Mouse (Mus musculus): ENCODE measurements around the gene Xylt2.

The Xylt2 gene

GRCm38 (mm10) chr11:94644461-94645219 lies 32.7 kb downstream of the Xylt2 start:
- CTCF ChIA-PET: interaction anchor here in 1 of 4 experiments (0.7 kb wide), 1 partner anchor 15 kb away, joined by 3 read pairs; the partner anchor contains the start of gene Lrrc59
- POLR2A ChIA-PET: interaction anchor here in 3 of 4 experiments (0.6 to 12.7 kb wide), 9 partner anchors 9 to 41 kb away, joined by 3 to 179 read pairs (median 10); partner anchors contain the start of genes Eme1 (in 2 of the 3), Lrrc59 (in 2 of the 3) and Mrpl27 (in 2 of the 3)

DNA sequence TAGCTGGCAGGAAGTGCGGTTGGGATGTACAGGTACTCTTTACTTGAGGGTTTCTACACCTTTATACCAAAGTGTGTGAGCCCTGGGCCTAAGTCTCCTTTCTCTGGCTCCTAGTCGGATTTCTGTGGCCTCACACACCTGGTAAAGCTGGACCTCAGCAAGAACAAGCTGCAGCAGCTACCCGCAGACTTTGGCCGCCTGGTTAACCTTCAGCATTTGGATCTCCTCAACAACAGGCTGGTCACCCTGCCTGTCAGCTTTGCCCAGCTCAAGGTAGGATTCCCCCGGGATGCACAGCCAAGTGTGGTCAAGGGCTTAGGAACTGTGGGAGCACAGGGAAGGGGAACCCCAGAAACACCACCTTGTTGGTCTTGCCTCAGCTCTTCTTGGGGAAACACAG lies 42.9 kb downstream of the Xylt2 start:
- ChIA-PET CTCF (interaction anchor here in 3 of 4 experiments (0.6 to 2.4 kb wide), 3 partner anchors 9 to 1020 kb away, joined by 3 to 15 read pairs (median 4); no protein-coding TSS in a partner anchor), POLR2A (interaction anchor here in 3 of 4 experiments (0.7 to 8.6 kb wide), 15 partner anchors 9 to 423 kb away, joined by 3 to 179 read pairs (median 6); partner anchors contain the start of genes Eme1 (in 2 of the 3), Mrpl27 (in 2 of the 3), Tob1 (in 1 of the 3) and Xylt2 (in 1 of the 3))

DNA sequence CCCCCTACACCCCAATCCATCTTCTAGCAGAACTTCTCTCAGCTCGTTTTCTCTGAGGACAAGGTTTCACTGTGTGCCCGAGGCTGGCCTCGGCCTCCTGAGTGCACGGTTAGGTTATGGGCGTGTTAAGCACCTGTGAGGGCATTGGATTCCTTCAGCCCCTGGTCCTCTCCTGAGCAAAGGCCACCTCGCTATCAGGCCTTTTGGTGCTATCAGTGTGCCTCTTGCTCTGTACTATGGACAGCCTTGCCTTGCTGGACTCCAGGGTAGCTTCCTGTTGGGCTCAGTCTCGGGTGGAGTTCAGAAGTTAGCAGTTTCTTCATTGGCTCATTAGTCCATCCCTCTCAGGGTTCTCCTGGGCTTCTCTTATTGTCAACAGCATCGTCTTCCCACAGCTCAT lies 44.3 kb downstream of the Xylt2 start:
- POLR2A ChIA-PET: interaction anchor here in 2 of 4 experiments (0.5 to 8.6 kb wide), 12 partner anchors 10 to 283 kb away, joined by 3 to 179 read pairs (median 6); partner anchors contain the start of genes Eme1 (in 1 of the 2), Mrpl27 (in 1 of the 2) and Xylt2 (in 1 of the 2)
- CTCF ChIA-PET: interaction anchor here in 1 of 4 experiments (2.4 kb wide), 1 partner anchor 12 kb away, joined by 15 read pairs; no protein-coding TSS in a partner anchor

- ChIA-PET CTCF (no interaction called here), POLR2A (interaction anchor here (0.6 to 8.6 kb wide), 9 partner anchors 9 to 23 kb away, joined by 3 to 179 read pairs (median 25); partner anchors contain the start of genes Eme1 (in 1 of the 4) and Mrpl27 (in 1 of the 4))
Measured at GRCm38 (mm10) chr11:94631969-94632368, 45.3 kb downstream of the Xylt2 start.

- POLR2A ChIA-PET: interaction anchor here (0.6 to 8.6 kb wide), 43 partner anchors 9 to 722 kb away, joined by 3 to 179 read pairs (median 6); partner anchors contain the start of genes Eme1 (in 3 of the 4), Mrpl27 (in 3 of the 4), Acsf2 (in 2 of the 4) and Tob1 (in 2 of the 4)
- CTCF ChIA-PET: interaction anchor here in 3 of 4 experiments (0.5 to 2.8 kb wide), 22 partner anchors 9 to 403 kb away, joined by 3 to 69 read pairs (median 4); no protein-coding TSS in a partner anchor
Measured at GRCm38 (mm10) chr11:94630199-94631011, 46.9 kb downstream of the Xylt2 start.

GRCm38 (mm10) chr11:94629884-94630198 lies 47.5 kb downstream of the Xylt2 start:
- POLR2A ChIA-PET: interaction anchor here in 3 of 4 experiments (0.6 to 8.6 kb wide), 47 partner anchors 9 to 723 kb away, joined by 3 to 179 read pairs (median 5); partner anchors contain the start of genes Eme1 (in 3 of the 3), Mrpl27 (in 3 of the 3), Acsf2 (in 2 of the 3) and Tob1 (in 2 of the 3)
- CTCF ChIA-PET: interaction anchor here in 3 of 4 experiments (0.5 to 2.8 kb wide), 41 partner anchors 9 to 236 kb away, joined by 3 to 69 read pairs (median 4); partner anchors contain the start of genes Eme1 (in 1 of the 3), Mrpl27 (in 1 of the 3) and Spata20 (in 1 of the 3)

- CTCF ChIA-PET: interaction anchor here (0.5 to 2.8 kb wide), 61 partner anchors 8 to 418 kb away, joined by 3 to 69 read pairs (median 4); partner anchors contain the start of genes Ankrd40 (in 1 of the 4), Eme1 (in 1 of the 4), Mrpl27 (in 1 of the 4) and Spata20 (in 1 of the 4)
- POLR2A ChIA-PET: interaction anchor here (0.6 to 8.6 kb wide), 54 partner anchors 8 to 418 kb away, joined by 3 to 179 read pairs (median 5); partner anchors contain the start of genes Acsf2 (in 3 of the 4), Eme1 (in 3 of the 4), Mrpl27 (in 3 of the 4) and Tob1 (in 2 of the 4)
Measured at GRCm38 (mm10) chr11:94629199-94629883, 48.0 kb downstream of the Xylt2 start, which contains the start of gene Lrrc59. TSS of gene Lrrc59 (plus strand) at chr11:94629767.

DNA sequence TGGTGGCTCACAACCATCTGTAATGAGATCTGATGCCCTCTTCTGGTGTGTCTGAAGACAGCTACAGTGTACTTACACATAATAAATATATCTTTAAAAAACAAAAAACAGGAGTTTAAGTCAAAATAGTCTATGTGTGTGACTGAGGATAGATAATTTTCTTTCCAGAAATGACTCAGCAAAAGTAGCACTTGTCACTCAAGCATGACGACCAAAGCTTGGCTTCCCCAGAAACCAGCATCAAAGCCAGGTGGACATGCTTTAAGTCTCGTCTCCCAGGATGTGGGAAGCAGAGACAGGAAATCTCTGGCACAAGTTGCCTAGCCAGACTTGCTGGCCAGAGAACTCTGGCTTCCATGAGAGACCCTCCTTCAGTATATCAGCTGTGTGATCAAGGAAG lies 55.2 kb downstream of the Xylt2 start:
- ChIA-PET CTCF (interaction anchor here in 3 of 4 experiments (0.6 to 2.6 kb wide), 11 partner anchors 8 to 397 kb away, joined by 3 to 69 read pairs (median 4); partner anchors contain the start of gene Lrrc59 (in 2 of the 3)), POLR2A (interaction anchor here (0.9 to 6.3 kb wide), 14 partner anchors 8 to 54 kb away, joined by 3 to 110 read pairs (median 4); partner anchors contain the start of genes Lrrc59 (in 3 of the 4), Eme1 (in 1 of the 4) and Mrpl27 (in 1 of the 4))

- ChIA-PET POLR2A (interaction anchor here (0.6 to 6.3 kb wide), 21 partner anchors 9 to 410 kb away, joined by 3 to 110 read pairs (median 4); partner anchors contain the start of genes Lrrc59 (in 3 of the 4), Eme1 (in 2 of the 4), Mrpl27 (in 2 of the 4) and Tob1 (in 1 of the 4)), CTCF (interaction anchor here (0.6 to 2.6 kb wide), 17 partner anchors 8 to 396 kb away, joined by 3 to 69 read pairs (median 5); partner anchors contain the start of genes Lrrc59 (in 3 of the 4), Chad (in 1 of the 4) and Spata20 (in 1 of the 4))
Measured at GRCm38 (mm10) chr11:94621458-94621852, 55.9 kb downstream of the Xylt2 start.

- ChIA-PET CTCF (interaction anchor here (0.5 to 2.6 kb wide), 20 partner anchors 8 to 459 kb away, joined by 3 to 69 read pairs (median 5); partner anchors contain the start of genes Lrrc59 (in 3 of the 4), Chad (in 1 of the 4) and Spata20 (in 1 of the 4)), POLR2A (interaction anchor here in 3 of 4 experiments (0.6 to 6.3 kb wide), 23 partner anchors 9 to 410 kb away, joined by 3 to 110 read pairs (median 4); partner anchors contain the start of genes Lrrc59 (in 3 of the 3), Eme1 (in 2 of the 3), Mrpl27 (in 2 of the 3) and Tob1 (in 1 of the 3))
Measured at GRCm38 (mm10) chr11:94620766-94621457, 56.4 kb downstream of the Xylt2 start.

DNA sequence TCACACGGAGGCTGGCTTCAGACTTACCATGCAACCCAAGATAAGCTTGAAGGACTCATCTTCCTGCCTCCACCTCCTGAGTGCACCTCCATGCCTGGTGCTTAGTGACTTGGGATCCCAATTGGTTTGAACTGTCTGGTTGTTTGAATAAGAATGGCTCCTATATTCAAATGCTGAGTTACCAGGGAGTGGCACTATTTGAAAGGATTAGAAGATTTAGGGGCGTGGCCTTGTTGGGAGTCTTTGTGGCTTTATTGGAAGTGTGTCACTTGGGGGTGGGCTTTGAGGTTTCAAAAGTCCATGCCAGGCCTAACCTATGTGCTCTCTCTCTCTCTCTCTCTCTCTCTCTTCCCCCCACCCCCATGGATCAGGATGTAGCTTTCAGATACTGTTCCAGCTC lies 59.7 kb downstream of the Xylt2 start:
- POLR2A ChIA-PET: interaction anchor here in 3 of 4 experiments (0.5 to 6.3 kb wide), 18 partner anchors 9 to 416 kb away, joined by 3 to 110 read pairs (median 5); partner anchors contain the start of genes Lrrc59 (in 2 of the 3) and Acsf2 (in 1 of the 3)
- CTCF ChIA-PET: interaction anchor here in 2 of 4 experiments (0.5 to 1.7 kb wide), 4 partner anchors 12 to 764 kb away, joined by 3 to 20 read pairs (median 4); partner anchors contain the start of gene Lrrc59 (in 1 of the 2)

DNA sequence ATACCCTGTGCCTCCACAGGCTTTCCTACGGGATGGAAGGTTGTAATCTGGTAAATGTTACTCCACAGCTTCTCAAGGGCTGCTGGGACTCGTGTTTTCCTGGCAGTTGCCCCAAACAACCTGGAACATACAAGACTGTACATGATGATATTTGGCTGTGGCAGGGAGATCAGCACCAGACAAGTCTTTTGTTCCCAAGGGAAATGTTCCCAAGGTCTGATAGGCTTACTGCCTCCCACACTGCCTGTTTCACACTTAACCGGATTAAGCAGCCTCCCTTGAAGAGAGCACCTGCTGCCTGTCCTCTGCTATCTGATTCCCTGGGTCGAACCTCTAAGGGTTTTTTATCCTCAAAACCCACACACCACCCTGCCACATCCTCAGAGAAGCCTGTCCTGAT lies 61.8 kb downstream of the Xylt2 start:
- ChIA-PET POLR2A (interaction anchor here in 3 of 4 experiments (0.6 to 2.9 kb wide), 6 partner anchors 9 to 1249 kb away, joined by 3 to 14 read pairs (median 4); partner anchors contain the start of gene Lrrc59 (in 2 of the 3)), CTCF (interaction anchor here in 2 of 4 experiments (0.5 to 1.8 kb wide), 2 partner anchors 14 to 15 kb away, joined by 3 to 5 read pairs; partner anchors contain the start of gene Lrrc59 (in 1 of the 2))

- POLR2A ChIA-PET: interaction anchor here in 3 of 4 experiments (0.7 to 2.9 kb wide), 7 partner anchors 9 to 20 kb away, joined by 3 to 14 read pairs (median 3); partner anchors contain the start of gene Lrrc59 (in 2 of the 3)
Measured at GRCm38 (mm10) chr11:94614603-94615002, 62.7 kb downstream of the Xylt2 start.

More at GRCm38 (mm10) chr11:94614603-94615002, 62.7 kb downstream of the Xylt2 start:
- CTCF ChIA-PET: interaction anchor here in 2 of 4 experiments (0.9 to 1.8 kb wide), 2 partner anchors 15 kb away, joined by 3 to 5 read pairs; partner anchors contain the start of gene Lrrc59 (in 2 of the 2)

Data from embryonic stem cell, embryonic (primary cell).